Mouse (Mus musculus) small intestine, adult 2 months (tissue): Measurements from ENCODE around the gene Vipr2.

Experiments used
- CTCF ChIP-seq: fragments of 200-500 bp; IDR thresholded peaks from 2 replicates; pipeline ENCODE4 v1.5.1; 2012; ENCODE audit warnings: low read depth, mild to moderate bottlenecking, control low read depth, inconsistent platforms, low read length, moderate library complexity, mixed read lengths; ENCODE audit not compliant: insufficient replicate concordance, insufficient read length; ENCODE audit errors: extremely low read depth
- POLR2A ChIP-seq: fragments of 200-500 bp; IDR thresholded peaks from 2 replicates; pipeline ENCODE4 v1.6.1; 2012; ENCODE audit warnings: low read depth, mild to moderate bottlenecking, control low read depth, inconsistent platforms, low read length, moderate library complexity

GRCm38 (mm10) chr12:116130936-116131335 is 53.4 kb downstream of the Vipr2 start:
- TF ChIP-seq POLR2A, result no peak
- TF ChIP-seq CTCF, result no peak
